Mouse (Mus musculus) CH12.LX (cell line): ENCODE data around the gene Gpx5. TPM values are rescaled to one million over a fixed set of nuclear protein-coding genes. Genes with fewer than 3 reads are reported as not detected.

Experiments used
- DNase-seq: peaks from one replicate; pipeline ENCODE4 v3.0.0-alpha.2; 2013; ENCODE audit errors: extremely low read depth
- H3K27ac ChIP-seq: 2 replicates; pipeline ENCODE4 v1.5.1; 2012; ENCODE audit warnings: low read depth, mild to moderate bottlenecking, control low read depth, moderate library complexity; ENCODE audit not compliant: insufficient read depth
- H3K27me3 ChIP-seq: replicated peaks from 2 replicates; pipeline ENCODE3; 2012; ENCODE audit warnings: inconsistent platforms
- H3K36me3 ChIP-seq, 2 experiments: replicated peaks in 1 of 2; 2 replicates each; pipeline versions ENCODE3 to v1.6.1; 2012; ENCODE audit warnings: inconsistent platforms in 1 of 2, low read length in 1 of 2, mild to moderate bottlenecking in 1 of 2, mixed read lengths in 1 of 2, moderate library complexity in 1 of 2; ENCODE audit not compliant: control insufficient read depth in 1 of 2, insufficient read depth in 1 of 2
- H3K4me1 ChIP-seq, 2 experiments: 2 replicates each; pipeline ENCODE4 v1.6.1; 2012; ENCODE audit warnings: inconsistent platforms in 1 of 2, moderate library complexity in 1 of 2; ENCODE audit not compliant: insufficient read depth in 2 of 2, control insufficient read depth in 1 of 2
- H3K4me2 ChIP-seq: 2 replicates; pipeline ENCODE4 v1.6.1; 2012; ENCODE audit warnings: low read depth, mild to moderate bottlenecking, control low read depth; ENCODE audit not compliant: poor library complexity, insufficient read depth, severe bottlenecking
- H3K4me3 ChIP-seq, 3 experiments: fragments of 150-350 bp in 1 of 3; sonication (generic) in 1 of 3; replicated peaks in 1 of 3; 2 replicates each; pipeline versions ENCODE3 to v1.5.1; 2011 to 2012; ENCODE audit warnings: low read depth in 2 of 3, low read length in 2 of 3, mild to moderate bottlenecking in 2 of 3, moderate library complexity in 2 of 3, control low read depth in 1 of 3, improper control_type of control experiment in 1 of 3, inconsistent platforms in 1 of 3, mixed read lengths in 1 of 3; ENCODE audit not compliant: poor library complexity in 1 of 3
- H3K79me2 ChIP-seq: replicated peaks from 2 replicates; pipeline ENCODE4 v1.6.1; 2012; ENCODE audit warnings: mild to moderate bottlenecking, moderate library complexity; ENCODE audit not compliant: control insufficient read depth, poor library complexity, insufficient read depth, severe bottlenecking; ENCODE audit errors: extremely low read depth
- H3K9ac ChIP-seq: 2 replicates; pipeline ENCODE4 v1.6.1; 2012; ENCODE audit warnings: low read depth, mild to moderate bottlenecking, control low read depth, moderate library complexity; ENCODE audit not compliant: insufficient read depth
- H3K9me3 ChIP-seq: replicated peaks from 2 replicates; pipeline ENCODE3; 2012; ENCODE audit warnings: low read length, inconsistent platforms, mixed read lengths
- CHD1 ChIP-seq: IDR thresholded peaks from 2 replicates; pipeline ENCODE4 v1.6.1; 2012; ENCODE audit warnings: low read depth, low read length, improper control_type of control experiment, inconsistent platforms
- CTCF ChIP-seq, 2 experiments: IDR thresholded peaks in 1 of 2; conservative IDR thresholded peaks in 1 of 2; 2 replicates each; pipeline ENCODE4 v1.5.1; 2011 to 2012; ENCODE audit warnings: low read depth in 2 of 2, low read length in 2 of 2, improper control_type of control experiment in 1 of 2, inconsistent platforms in 1 of 2, mild to moderate bottlenecking in 1 of 2, moderate library complexity in 1 of 2
- E2F4 ChIP-seq: IDR thresholded peaks from 2 replicates; pipeline ENCODE4 v1.6.1; 2011; ENCODE audit warnings: low read depth, low read length, improper control_type of control experiment; ENCODE audit not compliant: insufficient replicate concordance
- GABPA ChIP-seq: IDR thresholded peaks from 2 replicates; pipeline ENCODE4 v1.6.1; 2012; ENCODE audit warnings: low read depth, low read length, improper control_type of control experiment, inconsistent platforms; ENCODE audit not compliant: insufficient replicate concordance
- HCFC1 ChIP-seq: IDR thresholded peaks from 2 replicates; pipeline ENCODE4 v1.6.1; 2012; ENCODE audit warnings: low read depth, mild to moderate bottlenecking, inconsistent platforms, low read length, improper control_type of control experiment
- IRF4 ChIP-seq: IDR thresholded peaks from 2 replicates; pipeline ENCODE4 v1.6.1; 2014; ENCODE audit warnings: low read depth, mild to moderate bottlenecking, inconsistent platforms, low read length, improper control_type of control experiment
- JUND ChIP-seq: conservative IDR thresholded peaks from 2 replicates; pipeline ENCODE4 v1.6.1; 2011; ENCODE audit warnings: low read depth, low read length, improper control_type of control experiment
- KAT2A ChIP-seq: IDR thresholded peaks from 2 replicates; pipeline ENCODE4 v1.6.1; 2012; ENCODE audit warnings: low read length, improper control_type of control experiment, inconsistent platforms; ENCODE audit not compliant: insufficient replicate concordance
- MAX ChIP-seq: IDR thresholded peaks from 2 replicates; pipeline ENCODE4 v1.6.1; 2011; ENCODE audit warnings: low read length, improper control_type of control experiment
- MAZ ChIP-seq: IDR thresholded peaks from 2 replicates; pipeline ENCODE4 v1.6.1; 2012; ENCODE audit warnings: low read depth, mild to moderate bottlenecking, inconsistent platforms, low read length, improper control_type of control experiment, moderate library complexity
- MXI1 ChIP-seq: IDR thresholded peaks from 2 replicates; pipeline ENCODE4 v1.6.1; 2011; ENCODE audit warnings: mild to moderate bottlenecking, low read depth, low read length, improper control_type of control experiment
- MYC ChIP-seq: IDR thresholded peaks from 2 replicates; pipeline ENCODE4 v1.6.1; 2011; ENCODE audit warnings: low read depth, mild to moderate bottlenecking, improper control_type of control experiment, low read length
- NRF1 ChIP-seq: IDR thresholded peaks from 2 replicates; pipeline ENCODE4 v1.6.1; 2014; ENCODE audit warnings: low read depth, mild to moderate bottlenecking, inconsistent platforms, low read length, improper control_type of control experiment, moderate library complexity
- PAX5 ChIP-seq: IDR thresholded peaks from 2 replicates; pipeline ENCODE4 v1.6.1; 2012; ENCODE audit warnings: low read length, inconsistent platforms, mixed read lengths
- POLR2A ChIP-seq: IDR thresholded peaks from 2 replicates; pipeline ENCODE4 v1.6.1; 2011; ENCODE audit warnings: low read depth, mild to moderate bottlenecking, improper control_type of control experiment, low read length
- POLR2AphosphoS2 ChIP-seq: IDR thresholded peaks from 2 replicates; pipeline ENCODE4 v1.6.1; 2011; ENCODE audit warnings: low read depth, low read length, improper control_type of control experiment
- RAD21 ChIP-seq: IDR thresholded peaks from 2 replicates; pipeline ENCODE4 v1.6.1; 2011; ENCODE audit warnings: low read depth, mild to moderate bottlenecking, low read length, improper control_type of control experiment, moderate library complexity
- RCOR1 ChIP-seq: conservative IDR thresholded peaks from 2 replicates; pipeline ENCODE4 v1.6.1; 2012; ENCODE audit warnings: low read depth, mild to moderate bottlenecking, inconsistent platforms, low read length, improper control_type of control experiment
- SIN3A ChIP-seq: IDR thresholded peaks from 2 replicates; pipeline ENCODE4 v1.6.1; 2012; ENCODE audit warnings: low read length, improper control_type of control experiment, inconsistent platforms
- TBP ChIP-seq: conservative IDR thresholded peaks from 2 replicates; pipeline ENCODE4 v1.6.1; 2011; ENCODE audit warnings: low read depth, low read length, improper control_type of control experiment
- UBTF ChIP-seq: IDR thresholded peaks from 2 replicates; pipeline ENCODE4 v1.6.1; 2012; ENCODE audit warnings: low read depth, mild to moderate bottlenecking, inconsistent platforms, low read length, improper control_type of control experiment, moderate library complexity
- USF1 ChIP-seq: IDR thresholded peaks from 2 replicates; pipeline ENCODE4 v1.6.1; 2014; ENCODE audit warnings: low read depth, mild to moderate bottlenecking, inconsistent platforms, low read length, improper control_type of control experiment
- ZC3H11A ChIP-seq: IDR thresholded peaks from 2 replicates; pipeline ENCODE4 v1.6.1; 2012; ENCODE audit warnings: low read depth, mild to moderate bottlenecking, inconsistent platforms, low read length, improper control_type of control experiment
- ZKSCAN1 ChIP-seq: IDR thresholded peaks from 2 replicates; pipeline ENCODE4 v1.6.1; 2012; ENCODE audit warnings: low read depth, inconsistent platforms, low read length, improper control_type of control experiment, borderline replicate concordance
- ZNF384 ChIP-seq: IDR thresholded peaks from 2 replicates; pipeline ENCODE4 v1.6.1; 2012; ENCODE audit warnings: low read depth, low read length, improper control_type of control experiment, inconsistent platforms
- dilution Hi-C: fragments of 300-500 bp; cut with MboI; formaldehyde crosslinking; loops from 2 replicates; pipeline ENCODE4 v1.14.3; 2020; ENCODE audit warnings: low sequenced_read_pairs; ENCODE audit not compliant: extremely low pct_unique_long_range_greater_than_20kb, extremely low pct_ligation_motif_present
- in situ Hi-C: fragments of 300-500 bp; cut with MboI; formaldehyde crosslinking; loops from 3 replicates; pipeline ENCODE4 v1.14.3; 2019; ENCODE audit warnings: low sequenced_read_pairs, low pct_ligation_motif_present, low pct_unique_long_range_greater_than_20kb, mixed read lengths
- polyA plus RNA-seq: library from polyadenylated mRNA; unstranded; fragments of >175 nt; gene quantifications from 2 replicates; pipeline ENCODE4 v1.2.1, GENCODE M21; 2012; ENCODE audit warnings: low read depth; ENCODE audit not compliant: insufficient read length
- total RNA-seq, 2 experiments: library from RNA; depleted of rRNA; stranded (reverse); fragments of 300-350 nt in 1 of 2; fragments of >200 nt in 1 of 2; gene quantifications; 2 replicates each; pipeline ENCODE4 v1.2.3; 2012 to 2014

Gene Gpx5
- total and polyA plus RNA-seq, 3 experiments = not detected

DNA sequence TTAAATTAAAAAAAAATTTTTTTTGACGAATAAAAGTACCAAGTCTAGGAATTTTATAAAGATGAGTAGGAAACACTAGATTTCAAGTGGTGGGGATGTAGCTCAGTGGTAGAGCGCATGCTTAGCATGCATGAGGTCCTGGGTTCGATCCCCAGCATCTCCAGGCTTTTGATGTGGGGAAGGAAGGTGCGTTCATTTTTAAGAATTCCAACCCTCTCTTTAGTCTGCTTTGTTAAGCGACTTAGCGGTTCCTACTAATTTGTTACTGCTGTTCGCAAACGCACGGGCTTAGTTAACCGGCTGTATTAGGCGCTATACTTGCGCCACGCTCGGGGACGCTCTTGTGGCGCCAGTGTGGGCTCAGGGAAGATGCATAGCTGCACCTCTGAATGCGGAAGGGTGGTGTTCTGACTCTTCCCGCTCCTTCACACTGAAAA lies 32.8 kb downstream of the Gpx5 start (continued):
- TF ChIP-seq MAX (no peak), CHD1 (no peak), CTCF (conservative IDR thresholded peaks at IDR 0.05 in 1 of 2, IDR thresholded peaks at IDR 0.05 in 1 of 2; ENCODE audit: low read depth in 2 of 2, low read length in 2 of 2) (peak in 1 of 2 experiments; percentile 18; a peak in 1 of 4 replicates), PAX5 (no peak), ZNF384 (peak; percentile 95), NRF1 (peak; percentile 67), HCFC1 (0 out of 2 replicates have a peak, but pooled peaks have one; percentile 17), POLR2A (no peak), POLR2AphosphoS2 (no peak)
- TF ChIP-seq, all 38 proteins: peak for 13

DNA sequence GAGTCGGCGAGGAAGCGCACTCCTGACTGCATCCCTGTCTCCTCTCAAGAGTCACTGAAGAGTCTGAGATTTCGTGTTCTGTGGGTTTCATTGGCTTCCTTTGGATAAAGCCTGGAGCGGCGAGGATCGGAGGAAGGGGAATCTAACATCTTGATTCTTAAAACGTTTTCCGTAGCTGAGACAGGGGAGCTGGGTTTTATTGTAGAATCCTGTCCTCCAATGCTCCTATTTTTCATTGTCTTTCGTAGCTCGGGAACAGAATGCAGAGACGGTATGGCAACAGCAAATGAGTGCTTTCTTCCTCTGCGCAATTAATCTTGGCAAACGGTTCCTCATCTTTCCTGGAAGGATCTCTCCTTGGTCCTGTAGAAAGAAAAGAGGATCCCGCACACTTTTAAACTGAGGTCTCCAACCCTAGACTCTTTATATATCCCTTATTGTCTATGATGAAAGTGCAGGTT lies 33.3 kb downstream of the Gpx5 start:
- DNase-seq = no peak
- peak overlapping the region; percentile 63 to 77 (median 68) for H3K4me3 ChIP-seq
- H3K9me3 ChIP-seq = peaks cover 2% of the 10 kb centered on the region
- H3K9ac ChIP-seq = peak overlapping the region; percentile 71
- peaks cover 37% of the 10 kb centered on the region for H3K27me3 ChIP-seq
- no peak for TF ChIP-seq E2F4
- TF ChIP-seq SIN3A = 0 out of 2 replicates have a peak, but pooled peaks have one; percentile 30
- no peak for TF ChIP-seq ZC3H11A
- TF ChIP-seq RAD21 = no peak
- H3K27ac ChIP-seq = no peak overlapping the region
- H3K4me2 ChIP-seq = peak overlapping the region; percentile 98
- dilution Hi-C loops (no loop called here), in situ Hi-C loops (no loop called here)
- peaks cover 7 to 38% of the 10 kb centered on the region in 2 experiments for H3K4me1 ChIP-seq
- no peaks in the 10 kb centered on the region for H3K36me3 ChIP-seq
- H3K79me2 ChIP-seq = no peaks in the 10 kb centered on the region

DNA sequence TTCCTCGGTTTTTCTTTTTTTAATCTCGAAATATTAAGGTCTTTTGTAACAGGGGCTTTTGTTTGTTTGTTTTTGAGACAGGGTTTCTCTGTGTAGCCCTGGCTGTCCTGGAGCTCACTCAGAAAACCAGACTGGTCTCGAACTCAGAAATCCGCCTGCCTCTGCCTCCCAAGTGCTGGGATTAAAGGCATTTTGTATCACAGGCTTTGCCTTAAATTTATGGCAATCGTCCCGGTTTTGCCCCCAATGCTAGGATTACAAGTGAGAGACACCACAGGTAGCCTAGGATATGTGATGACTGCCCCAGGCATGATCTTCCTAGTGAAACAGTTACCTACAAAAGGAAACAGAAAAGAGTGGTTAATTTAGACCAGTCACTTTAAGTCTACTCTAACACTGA lies 34.0 kb downstream of the Gpx5 start:
- TF ChIP-seq ZNF384 (no peak), JUND (no peak), TBP (no peak), USF1 (no peak), ZKSCAN1 (no peak), PAX5 (no peak), SIN3A (no peak), MYC (no peak), POLR2AphosphoS2 (no peak), UBTF (no peak), NRF1 (no peak), GABPA (no peak), CHD1 (no peak), IRF4 (no peak), MXI1 (no peak), RCOR1 (no peak), KAT2A (no peak), E2F4 (no peak), MAZ (no peak)
- no peak overlapping the region for H3K9ac ChIP-seq
- no peak overlapping the region for H3K27ac ChIP-seq
- dilution Hi-C loops (no loop called here), in situ Hi-C loops (no loop called here)
- peaks cover 2% of the 10 kb centered on the region for H3K9me3 ChIP-seq
- no peaks in the 10 kb centered on the region for H3K79me2 ChIP-seq
- DNase-seq = no peak
- H3K4me2 ChIP-seq = peak overlapping the region; percentile 98
- peak overlapping the region; percentile 63 to 77 (median 68) for H3K4me3 ChIP-seq
- peaks cover 37% of the 10 kb centered on the region for H3K27me3 ChIP-seq
- peaks cover 7 to 35% of the 10 kb centered on the region in 2 experiments for H3K4me1 ChIP-seq
- no peaks in the 10 kb centered on the region for H3K36me3 ChIP-seq
